Mouse (Mus musculus) heart, embryonic 14.5 days (tissue): ENCODE results near the gene Klk15. TPM values are rescaled to one million over a fixed set of nuclear protein-coding genes. Genes with fewer than 3 reads are reported as not detected.

Experiments
- ATAC-seq: fragments of 200-750 bp; cut with Nextera tagmentation; 2 replicates; pipeline ENCODE4 v1.8.0; 2017; ENCODE audit warnings: low read depth, moderate TSS enrichment; ENCODE audit not compliant: insufficient number of reproducible peaks, insufficient read depth, low FRiP score
- H3K27ac ChIP-seq, 2 experiments: fragments of 200-500 bp in 1 of 2; fragments of 300-500 bp in 1 of 2; sonication (generic) in 1 of 2; replicated peaks in 1 of 2; 2 replicates each; pipeline ENCODE4 v1.5.1; 2012 to 2014; ENCODE audit warnings: low read depth in 2 of 2, low read length in 2 of 2, control low read depth in 1 of 2, mild to moderate bottlenecking in 1 of 2, mixed read lengths in 1 of 2; ENCODE audit not compliant: control insufficient read depth in 1 of 2, insufficient read depth in 1 of 2
- H3K27me3 ChIP-seq: fragments of 300-500 bp; sonication (generic); 2 replicates; pipeline ENCODE4 v1.6.1; 2014; ENCODE audit warnings: mild to moderate bottlenecking, low read length, control low read depth; ENCODE audit not compliant: control insufficient read depth, insufficient read depth
- H3K36me3 ChIP-seq: fragments of 300-500 bp; sonication (generic); 2 replicates; pipeline ENCODE4 v1.6.1; 2014; ENCODE audit warnings: mild to moderate bottlenecking, control low read depth, low read length, mixed read lengths; ENCODE audit not compliant: control insufficient read depth, insufficient read depth
- H3K4me1 ChIP-seq, 2 experiments: fragments of 200-500 bp in 1 of 2; fragments of 300-500 bp in 1 of 2; sonication (generic) in 1 of 2; 2 replicates each; pipeline ENCODE4 v1.6.1; 2012 to 2014; ENCODE audit warnings: low read length in 2 of 2, control low read depth in 1 of 2, mixed read lengths in 1 of 2; ENCODE audit not compliant: control insufficient read depth in 2 of 2, insufficient read depth in 2 of 2
- H3K4me2 ChIP-seq: fragments of 300-500 bp; sonication (generic); 2 replicates; pipeline ENCODE4 v1.6.1; 2014; ENCODE audit warnings: mild to moderate bottlenecking, low read length
- H3K4me3 ChIP-seq, 2 experiments: fragments of 200-500 bp in 1 of 2; fragments of 300-500 bp in 1 of 2; sonication (generic) in 1 of 2; 2 replicates each; pipeline ENCODE4 v1.5.1; 2012 to 2014; ENCODE audit warnings: low read length in 2 of 2, mild to moderate bottlenecking in 2 of 2, control low read depth in 1 of 2, low read depth in 1 of 2, moderate library complexity in 1 of 2; ENCODE audit not compliant: control insufficient read depth in 1 of 2, insufficient read depth in 1 of 2
- H3K9ac ChIP-seq: fragments of 300-500 bp; sonication (generic); 2 replicates; pipeline ENCODE4 v1.6.1; 2014; ENCODE audit warnings: mild to moderate bottlenecking, low read length
- H3K9me3 ChIP-seq: fragments of 300-500 bp; sonication (generic); 2 replicates; pipeline ENCODE4 v1.6.1; 2016; ENCODE audit warnings: low read length, control low read depth; ENCODE audit not compliant: control insufficient read depth
- WGBS: fragments of 180-500 bp; shearing (Covaris S2); extraction: QIAGEN DNeasy Blood & Tissue Kit; methylation state at CpG from one replicate; pipeline ENCODE4 v1.1.7; 2014; 5-methylcytosine and 5-hydroxymethylcytosine counted together
- polyA plus RNA-seq: library from polyadenylated mRNA; unstranded; fragments of >200 nt; fragmentation: Nextera tagmentation; extraction: Ambion mirVana; gene quantifications from 2 replicates; pipeline ENCODE4 v1.2.1, GENCODE M21; 2014

Klk15 gene
- polyA plus RNA-seq: not detected in 2 replicates

- Histone ChIP-seq H3K4me3 (no peak within 1 kb of the TSS), H3K36me3 (no peaks in the 10 kb centered on the region), H3K27me3 (no peaks in the 10 kb centered on the region), H3K4me2 (no peak within 1 kb of the TSS), H3K9ac (no peak within 1 kb of the TSS), H3K9me3 (no peaks in the 10 kb centered on the region), H3K4me1 (no peaks in the 10 kb centered on the region), H3K27ac (no peak within 1 kb of the TSS)
- ATAC-seq: no peak
- WGBS: 77% methylated on average over 3 of the region's 3 CpGs
These were observed at the start of gene Klk15 for GRCm38 (mm10) chr7:43933440-43933839. TSS of gene Klk15 (plus strand) at chr7:43933740.

GRCm38 (mm10) chr7:43891365-43891764 lies 42.2 kb upstream of the Klk15 start:
- no peak overlapping the region for H3K4me3 ChIP-seq
- no peak overlapping the region for H3K27ac ChIP-seq
- no peaks in the 10 kb centered on the region for H3K4me1 ChIP-seq
- H3K9me3 ChIP-seq: no peaks in the 10 kb centered on the region
- H3K27me3 ChIP-seq: no peaks in the 10 kb centered on the region
- H3K4me2 ChIP-seq: no peak overlapping the region
- no peak for ATAC-seq
- no peaks in the 10 kb centered on the region for H3K36me3 ChIP-seq
- H3K9ac ChIP-seq: no peak overlapping the region
- 62% methylated on average over 5 of the region's 5 CpGs for WGBS

GRCm38 (mm10) chr7:43891788-43892187 lies 41.8 kb upstream of the Klk15 start:
- no peaks in the 10 kb centered on the region for H3K36me3 ChIP-seq

GRCm38 (mm10) chr7:43894836-43895235 lies 38.7 kb upstream of the Klk15 start:
- Histone ChIP-seq H3K27me3 (no peaks in the 10 kb centered on the region), H3K36me3 (no peaks in the 10 kb centered on the region), H3K4me1 (no peaks in the 10 kb centered on the region), H3K9me3 (no peaks in the 10 kb centered on the region), H3K9ac (no peak overlapping the region), H3K4me3 (no peak overlapping the region), H3K27ac (no peak overlapping the region), H3K4me2 (no peak overlapping the region)
- WGBS: 9% methylated on average over 1 of the region's 1 CpGs
- ATAC-seq: peak; percentile 79

More at GRCm38 (mm10) chr7:43891788-43892187, 41.8 kb upstream of the Klk15 start:
- no peaks in the 10 kb centered on the region for H3K27me3 ChIP-seq
- 47% methylated on average over 3 of the region's 3 CpGs for WGBS
- no peak overlapping the region for H3K9ac ChIP-seq
- H3K4me2 ChIP-seq: no peak overlapping the region
- H3K27ac ChIP-seq: no peak overlapping the region
- no peaks in the 10 kb centered on the region for H3K4me1 ChIP-seq
- no peak overlapping the region for H3K4me3 ChIP-seq
- H3K9me3 ChIP-seq: no peaks in the 10 kb centered on the region
- no peak for ATAC-seq

GRCm38 (mm10) chr7:43914821-43915220 lies 18.7 kb upstream of the Klk15 start:
- H3K27ac ChIP-seq: no peak overlapping the region
- H3K9ac ChIP-seq: no peak overlapping the region
- no peak overlapping the region for H3K4me3 ChIP-seq
- no peaks in the 10 kb centered on the region for H3K36me3 ChIP-seq
- no peaks in the 10 kb centered on the region for H3K4me1 ChIP-seq
- ATAC-seq: no peak
- 39% methylated on average over 9 of the region's 9 CpGs for WGBS
- no peaks in the 10 kb centered on the region for H3K9me3 ChIP-seq
- no peak overlapping the region for H3K4me2 ChIP-seq
- no peaks in the 10 kb centered on the region for H3K27me3 ChIP-seq

GRCm38 (mm10) chr7:43918426-43918825 lies 15.1 kb upstream of the Klk15 start:
- H3K27me3 ChIP-seq: no peaks in the 10 kb centered on the region
- H3K36me3 ChIP-seq: no peaks in the 10 kb centered on the region
- H3K9me3 ChIP-seq: no peaks in the 10 kb centered on the region
- no peak overlapping the region for H3K4me3 ChIP-seq
- H3K9ac ChIP-seq: no peak overlapping the region
- WGBS: 79% methylated on average over 13 of the region's 13 CpGs
- no peak overlapping the region for H3K4me2 ChIP-seq
- H3K27ac ChIP-seq: no peak overlapping the region
- no peak for ATAC-seq
- H3K4me1 ChIP-seq: no peaks in the 10 kb centered on the region

GRCm38 (mm10) chr7:43918871-43919270 lies 14.7 kb upstream of the Klk15 start:
- Histone ChIP-seq H3K27ac (no peak overlapping the region), H3K4me3 (no peak overlapping the region), H3K9ac (no peak overlapping the region), H3K4me1 (no peaks in the 10 kb centered on the region), H3K4me2 (no peak overlapping the region), H3K36me3 (no peaks in the 10 kb centered on the region), H3K9me3 (no peaks in the 10 kb centered on the region), H3K27me3 (no peaks in the 10 kb centered on the region)
- 69% methylated on average over 8 of the region's 8 CpGs for WGBS
- ATAC-seq: no peak
